21 mouse cellular contexts compared by ENCODE assay signal in the genomic region with DNA sequence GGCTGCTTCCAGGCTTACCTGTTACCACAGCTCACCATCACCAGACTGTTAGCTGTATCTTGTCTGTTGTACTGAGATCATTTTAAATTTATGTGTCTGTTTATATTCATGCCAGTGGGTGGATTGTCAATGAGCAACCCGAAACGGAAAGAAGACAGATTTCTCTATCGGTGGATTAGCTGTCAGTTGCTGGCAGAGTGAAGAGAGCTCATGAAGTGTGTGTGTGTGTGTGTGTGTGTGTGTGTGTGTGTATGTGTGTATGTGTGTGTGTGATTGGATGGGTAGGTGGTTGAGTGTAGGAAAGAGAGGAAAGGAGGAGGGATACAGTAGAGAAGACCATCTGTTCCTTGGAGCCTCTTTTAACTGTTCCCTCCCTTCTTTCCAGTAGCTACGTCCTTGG.
DNase-seq lines count a peak whose midpoint lies in the region; ATAC-seq and TF ChIP-seq lines count a peak whose summit lies in the region.
"Had no signal": no experiment of that assay in that cellular context is flagged by ENCODE, and none has a peak within 500 bp of the region (broad histone marks: within the 10 kb centered on the region; RNA-seq: fewer than 3 reads in every experiment).

No protein-coding gene starts in this region.

- no peak for TF ChIP-seq EP300 in lung, postnatal 0 days (IDR thresholded peaks at IDR 0.05)

- ATAC-seq in forebrain, postnatal 0 days: peak; percentile 62
- ATAC-seq in lung, postnatal 0 days: no peak
- ATAC-seq: midbrain, embryonic 15.5 days had no signal

- no peak for TF ChIP-seq CTCF in forebrain, postnatal 0 days (IDR thresholded peaks at IDR 0.05; ENCODE audit: low read depth)
- no peak for TF ChIP-seq CTCF in lung, postnatal 0 days (IDR thresholded peaks at IDR 0.05)

- peak; percentile 63 for DNase-seq in layer of hippocampus, adult 11-12 months (ENCODE audit: low spot score)
- DNase-seq in layer of hippocampus, postnatal 25 days (ENCODE audit: extremely low spot score in 1 of 2, low spot score in 1 of 2): no peak
- peak; percentile 37 for DNase-seq in forebrain, postnatal 0 days
- peak; percentile 44 for DNase-seq in layer of hippocampus, adult 9-10 months (ENCODE audit: low spot score)
- peak; percentile 73 to 81 for DNase-seq in right cerebral cortex, postnatal 10 days (ENCODE audit: low spot score in 2 of 2)
- no peak for DNase-seq in lung, postnatal 0 days (ENCODE audit: low spot score)
- no peak for DNase-seq in heart, adult 18-20 months
- DNase-seq in urinary bladder, postnatal 14 days (ENCODE audit: low spot score): no peak
- DNase-seq: adrenal gland, postnatal 36 days; B cell, adult 2 months; cerebellum, adult 8-10 months; gastrocnemius, postnatal 36 days; kidney, adult 8-10 months; kidney, postnatal 4 days; lung, adult 18-20 months; thymus, postnatal 25 days had no signal

- H3K4me1 ChIP-seq in forebrain, postnatal 0 days (ENCODE audit: insufficient read depth): no peaks in the 10 kb centered on the region
- H3K4me1 ChIP-seq in lung, postnatal 0 days (ENCODE audit: insufficient read depth, low read depth, low read length): no peaks in the 10 kb centered on the region
- H3K4me1 ChIP-seq: hindbrain, embryonic 12.5 days; midbrain, embryonic 15.5 days; neural tube, embryonic 15.5 days had no signal

- no peak overlapping the region for H3K9ac ChIP-seq in forebrain, postnatal 0 days
- H3K9ac ChIP-seq in lung, postnatal 0 days (replicated peaks; ENCODE audit: low read depth): no peak overlapping the region
- H3K9ac ChIP-seq: hindbrain, embryonic 12.5 days; midbrain, embryonic 15.5 days; neural tube, embryonic 15.5 days had no signal

- no peak overlapping the region for H3K4me3 ChIP-seq in forebrain, postnatal 0 days (ENCODE audit: low read depth, low read length)
- no peak overlapping the region for H3K4me3 ChIP-seq in lung, postnatal 0 days (ENCODE audit: low read depth, low read length)
- H3K4me3 ChIP-seq: hindbrain, embryonic 12.5 days; limb, embryonic 10.5 days; midbrain, embryonic 15.5 days; myocyte; neural tube, embryonic 15.5 days had no signal

- 0 out of 2 replicates have a peak overlapping the region, but pooled peaks have one; percentile 15 for H3K27ac ChIP-seq in forebrain, postnatal 0 days (ENCODE audit: low read depth, low read length)
- no peak overlapping the region for H3K27ac ChIP-seq in lung, postnatal 0 days (ENCODE audit: low read length)
- H3K27ac ChIP-seq: hindbrain, embryonic 12.5 days; limb, embryonic 10.5 days; midbrain, embryonic 15.5 days; neural tube, embryonic 15.5 days had no signal

- H3K9me3 ChIP-seq in forebrain, postnatal 0 days (ENCODE audit: low read length): no peaks in the 10 kb centered on the region
- H3K9me3 ChIP-seq in lung, postnatal 0 days (ENCODE audit: low read length): no peaks in the 10 kb centered on the region
- H3K9me3 ChIP-seq: hindbrain, embryonic 12.5 days; limb, embryonic 10.5 days; midbrain, embryonic 15.5 days; neural tube, embryonic 15.5 days had no signal

- WGBS in forebrain, postnatal 0 days: 55% methylated on average over 4 of the region's 4 CpGs
- WGBS in lung, postnatal 0 days: 80% methylated on average over 4 of the region's 4 CpGs

- no peak overlapping the region for H3K4me2 ChIP-seq in forebrain, postnatal 0 days (ENCODE audit: low read depth)
- no peak overlapping the region for H3K4me2 ChIP-seq in lung, postnatal 0 days (replicated peaks; ENCODE audit: low read depth, low read length)
- H3K4me2 ChIP-seq: hindbrain, embryonic 12.5 days; midbrain, embryonic 15.5 days; neural tube, embryonic 15.5 days had no signal

- H3K27me3 ChIP-seq in forebrain, postnatal 0 days (ENCODE audit: insufficient read depth, low read length): no peaks in the 10 kb centered on the region
- no peaks in the 10 kb centered on the region for H3K27me3 ChIP-seq in lung, postnatal 0 days (replicated peaks; ENCODE audit: insufficient read depth, low read length)
- H3K27me3 ChIP-seq: midbrain, embryonic 15.5 days; neural tube, embryonic 15.5 days had no signal

- H3K36me3 ChIP-seq in forebrain, postnatal 0 days (ENCODE audit: insufficient read depth): no peaks in the 10 kb centered on the region
- H3K36me3 ChIP-seq in lung, postnatal 0 days (ENCODE audit: insufficient read depth, low read length): no peaks in the 10 kb centered on the region
- H3K36me3 ChIP-seq: hindbrain, embryonic 12.5 days; limb, embryonic 10.5 days; midbrain, embryonic 15.5 days; neural tube, embryonic 15.5 days had no signal

Comparison
In these comparisons a context has a peak if more than half of its experiments do, and no peak if none do; other contexts are left out.
1. DNase-seq: peak in layer of hippocampus, adult 11-12 months (single experiment), forebrain, postnatal 0 days (single experiment), layer of hippocampus, adult 9-10 months (single experiment) and right cerebral cortex, postnatal 10 days (2 of 2); none in layer of hippocampus, postnatal 25 days (0 of 2), lung, postnatal 0 days (single experiment), heart, adult 18-20 months (0 of 2) and urinary bladder, postnatal 14 days (single experiment).